Mouse (Mus musculus) heart, postnatal 0 days (tissue): ENCODE results near the gene Slc25a11. TPM values are rescaled to one million over a fixed set of nuclear protein-coding genes. Genes with fewer than 3 reads are reported as not detected.

Experiments
- ATAC-seq: fragments of 200-750 bp; cut with Nextera tagmentation; 2 replicates; pipeline ENCODE4 v1.8.0; 2017; ENCODE audit warnings: low read depth, moderate number of reproducible peaks, moderate library complexity; ENCODE audit not compliant: insufficient read depth
- DNase-seq: peaks from one replicate; pipeline ENCODE4 v3.0.0-alpha.2; 2016; ENCODE audit warnings: low spot score
- H3K27ac ChIP-seq: fragments of 300-500 bp; sonication (generic); 2 replicates; pipeline ENCODE4 v1.5.1; 2014; ENCODE audit warnings: low read depth, mild to moderate bottlenecking
- H3K27me3 ChIP-seq: fragments of 300-500 bp; sonication (generic); 2 replicates; pipeline ENCODE4 v1.6.1; 2014; ENCODE audit warnings: low read length, mixed read lengths; ENCODE audit not compliant: control insufficient read depth, insufficient read depth
- H3K36me3 ChIP-seq: fragments of 300-500 bp; sonication (generic); replicated peaks from 2 replicates; pipeline ENCODE4 v1.6.1; 2014; ENCODE audit warnings: low read length, mixed read lengths; ENCODE audit not compliant: control insufficient read depth, insufficient read depth
- H3K4me1 ChIP-seq: fragments of 300-500 bp; sonication (generic); 2 replicates; pipeline ENCODE4 v1.6.1; 2014; ENCODE audit warnings: antibody characterized with exemption; ENCODE audit not compliant: control insufficient read depth, insufficient read depth
- H3K4me2 ChIP-seq: fragments of 300-500 bp; sonication (generic); 2 replicates; pipeline ENCODE4 v1.6.1; 2014; ENCODE audit warnings: low read depth, mild to moderate bottlenecking, low read length, moderate library complexity
- H3K4me3 ChIP-seq: fragments of 300-500 bp; sonication (generic); 2 replicates; pipeline ENCODE4 v1.5.1; 2014; ENCODE audit warnings: low read depth, low read length
- H3K9ac ChIP-seq: fragments of 300-500 bp; sonication (generic); replicated peaks from 2 replicates; pipeline ENCODE4 v1.6.1; 2014; ENCODE audit warnings: low read depth, low read length, mixed read lengths
- H3K9me3 ChIP-seq: fragments of 300-500 bp; sonication (generic); replicated peaks from 2 replicates; pipeline ENCODE4 v1.6.1; 2016; ENCODE audit warnings: low read length; ENCODE audit not compliant: control insufficient read depth
- CTCF ChIP-seq: IDR thresholded peaks from 2 replicates; pipeline ENCODE4 v1.5.1; 2016; ENCODE audit warnings: antibody characterized with exemption, control low read depth, low read depth
- EP300 ChIP-seq: IDR thresholded peaks from 2 replicates; pipeline ENCODE4 v1.6.1; 2016; ENCODE audit warnings: antibody characterized with exemption, low read depth
- WGBS: fragments of 180-500 bp; shearing (Covaris S2); extraction: QIAGEN DNeasy Blood & Tissue Kit; methylation state at CpG from one replicate; pipeline ENCODE4 v1.1.7; 2014; 5-methylcytosine and 5-hydroxymethylcytosine counted together
- polyA plus RNA-seq: library from polyadenylated mRNA; unstranded; fragments of >200 nt; fragmentation: Nextera tagmentation; extraction: Ambion mirVana; gene quantifications from 2 replicates; pipeline ENCODE4 v1.2.1, GENCODE M21; 2015
- total RNA-seq: library from RNA; depleted of rRNA; stranded (reverse); fragments of >200 nt; gene quantifications from 2 replicates; pipeline ENCODE4 v1.2.3, GENCODE M21; 2014; ENCODE audit warnings: low replicate concordance

Slc25a11 gene
- total and polyA plus RNA-seq, 2 experiments from 2014 or later: 446 to 532 TPM

DNA sequence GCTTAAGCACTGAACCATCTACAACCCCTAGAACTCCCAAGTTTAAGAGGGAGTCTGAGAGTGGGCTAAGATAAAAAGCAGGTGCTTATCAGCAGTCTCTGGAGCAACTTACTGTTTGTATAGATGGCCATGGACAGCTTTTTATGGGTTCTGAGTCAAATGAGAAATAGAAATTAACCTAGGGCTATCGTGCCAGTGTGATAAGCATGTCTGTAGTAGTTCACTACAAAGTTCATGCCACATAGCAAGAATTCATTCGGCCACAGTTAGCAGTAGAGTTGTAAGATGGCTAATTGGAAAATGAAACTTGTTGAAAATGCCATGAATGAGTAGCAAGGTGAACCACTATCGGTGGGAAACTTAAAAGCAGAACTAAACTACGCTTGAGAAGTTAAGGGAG lies 1.2 kb upstream of the Slc25a11 start:
- TF ChIP-seq CTCF (no peak), EP300 (no peak)
- H3K9me3 ChIP-seq: no peaks in the 10 kb centered on the region
- DNase-seq (no peak), ATAC-seq (no peak)
- peak overlapping the region; percentile 95 for H3K4me2 ChIP-seq
- peaks cover 14% of the 10 kb centered on the region for H3K4me1 ChIP-seq
- H3K4me3 ChIP-seq: peak overlapping the region; percentile 80
- no peak overlapping the region for H3K27ac ChIP-seq
- 67% methylated on average over 4 of the region's 4 CpGs for WGBS
- peak overlapping the region; percentile 86 for H3K9ac ChIP-seq
- H3K27me3 ChIP-seq: no peaks in the 10 kb centered on the region
- H3K36me3 ChIP-seq: peaks cover 61% of the 10 kb centered on the region

DNA sequence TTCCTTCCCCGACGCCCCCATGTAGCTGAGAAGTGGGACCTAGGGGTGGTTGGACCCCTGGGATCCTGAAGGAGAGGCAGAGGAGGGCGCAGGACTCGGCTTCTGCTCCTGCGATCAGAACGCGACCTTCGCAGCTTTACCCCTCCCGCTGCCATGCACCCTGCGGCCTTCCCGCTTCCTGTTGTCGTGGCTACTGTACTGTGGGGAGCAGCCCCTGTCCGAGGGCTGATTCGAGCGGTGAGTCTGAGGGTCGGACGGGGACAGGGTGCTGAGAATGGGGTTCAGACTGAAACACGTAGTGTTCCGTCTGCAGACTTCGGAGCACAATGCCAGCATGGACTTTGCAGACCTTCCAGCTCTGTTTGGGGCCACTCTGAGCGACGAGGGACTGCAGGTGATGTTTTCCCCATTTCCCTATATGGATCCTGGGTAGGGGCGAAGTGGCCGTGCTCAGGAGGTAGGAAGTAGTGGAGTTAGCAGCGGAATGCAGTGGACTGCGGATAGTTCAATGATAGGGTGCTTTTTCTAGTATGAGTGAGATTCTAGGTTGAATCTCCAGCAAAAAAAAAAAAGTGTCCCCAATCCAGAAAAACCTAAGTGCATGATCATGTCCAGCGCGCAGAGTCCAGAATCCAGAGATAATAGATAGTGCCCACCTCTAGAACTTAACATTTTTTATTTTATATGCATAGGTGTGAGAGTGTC lies 589 bp upstream of the Slc25a11 start:
- H3K27ac ChIP-seq: peak overlapping the region; percentile 97
- H3K27me3 ChIP-seq: no peaks in the 10 kb centered on the region
- no peak for TF ChIP-seq CTCF
- no peak for TF ChIP-seq EP300
- WGBS: 3% methylated on average over 28 of the region's 28 CpGs
- H3K9me3 ChIP-seq: no peaks in the 10 kb centered on the region
- H3K36me3 ChIP-seq: peaks cover 61% of the 10 kb centered on the region
- peak; percentile 16 for DNase-seq
- peak overlapping the region; percentile 86 for H3K9ac ChIP-seq
- peak overlapping the region; percentile 95 for H3K4me2 ChIP-seq
- H3K4me1 ChIP-seq: peaks cover 11% of the 10 kb centered on the region
- H3K4me3 ChIP-seq: peak overlapping the region; percentile 80
- no peak for ATAC-seq

DNA sequence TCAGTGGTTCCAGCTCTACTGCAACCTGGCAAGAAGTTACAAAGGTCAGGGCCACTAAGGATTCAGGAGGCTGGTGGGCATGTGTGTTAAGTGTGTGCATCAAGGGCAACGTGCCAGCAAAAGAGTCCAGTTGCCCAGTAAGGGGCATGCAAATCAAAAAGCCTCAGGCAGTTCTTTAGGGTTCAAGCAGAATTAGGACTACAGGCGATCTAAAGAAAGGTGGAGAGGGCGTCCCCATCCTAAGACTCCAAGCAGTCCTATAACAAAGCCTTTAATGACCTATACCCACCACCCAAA lies 1.1 kb downstream of the Slc25a11 start:
- H3K4me3 ChIP-seq: peak overlapping the region; percentile 80
- H3K36me3 ChIP-seq: peaks cover 45% of the 10 kb centered on the region
- peak overlapping the region; percentile 78 for H3K4me2 ChIP-seq
- no peaks in the 10 kb centered on the region for H3K9me3 ChIP-seq
- WGBS: 12% methylated on average over 3 of the region's 3 CpGs
- peaks cover 8% of the 10 kb centered on the region; the same call in 1 of the 2 replicates for H3K4me1 ChIP-seq
- no peak for ATAC-seq
- DNase-seq: peak; percentile 15
- H3K27me3 ChIP-seq: no peaks in the 10 kb centered on the region
- H3K9ac ChIP-seq: peak overlapping the region; percentile 77
- H3K27ac ChIP-seq: peak overlapping the region; percentile 87
- no peak for TF ChIP-seq CTCF
- no peak for TF ChIP-seq EP300

DNA sequence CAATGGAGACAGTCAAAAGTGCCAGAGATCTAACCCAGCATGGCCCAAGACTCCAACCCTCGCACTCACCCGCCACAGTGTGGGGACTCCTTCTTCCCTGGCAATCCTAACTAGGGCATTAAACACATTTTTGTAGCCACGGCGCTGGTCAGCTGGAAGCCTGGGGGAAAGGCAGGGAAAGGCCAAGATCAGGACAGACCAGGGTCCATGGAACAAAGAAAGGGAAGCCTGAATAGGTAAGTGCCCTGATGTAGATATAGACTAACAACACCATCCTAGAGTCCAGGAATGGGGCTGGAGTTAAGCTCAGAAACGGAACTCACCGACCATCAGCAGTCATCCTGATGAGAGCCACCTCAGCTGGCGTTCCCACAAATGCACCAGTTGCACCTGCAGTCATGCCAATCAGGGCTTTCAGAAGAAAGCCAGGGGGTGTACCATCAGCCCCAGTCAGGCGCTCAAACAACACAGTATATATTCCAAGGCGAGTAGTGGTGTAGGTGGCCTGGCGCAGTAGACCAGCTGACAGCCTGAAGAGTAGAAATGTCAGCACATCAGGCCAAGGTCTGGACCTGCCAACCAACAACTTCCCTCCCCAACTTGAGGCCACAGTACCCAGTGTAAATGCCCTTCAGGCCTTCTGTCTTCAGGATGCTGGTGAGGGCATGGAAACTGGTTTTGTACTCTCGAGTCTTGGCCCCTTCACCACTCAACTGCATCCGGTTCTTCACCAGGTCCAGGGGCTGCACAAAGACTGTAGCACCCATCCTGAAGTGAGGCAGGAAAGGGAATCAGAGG lies 1.6 kb downstream of the Slc25a11 start:
- H3K4me1 ChIP-seq: peaks cover 8% of the 10 kb centered on the region; the same call in 1 of the 2 replicates
- peak overlapping the region; percentile 87 for H3K27ac ChIP-seq
- H3K36me3 ChIP-seq: peaks cover 39% of the 10 kb centered on the region
- DNase-seq (peak; percentile 42), ATAC-seq (no peak; the same call in 1 of the 2 replicates)
- H3K4me2 ChIP-seq: peak overlapping the region; percentile 78
- peak overlapping the region; percentile 80 for H3K4me3 ChIP-seq
- H3K9me3 ChIP-seq: no peaks in the 10 kb centered on the region
- 61% methylated on average over 12 of the region's 12 CpGs for WGBS
- H3K9ac ChIP-seq: peak overlapping the region; percentile 77
- H3K27me3 ChIP-seq: no peaks in the 10 kb centered on the region
- TF ChIP-seq EP300 (no peak), CTCF (no peak)

DNA sequence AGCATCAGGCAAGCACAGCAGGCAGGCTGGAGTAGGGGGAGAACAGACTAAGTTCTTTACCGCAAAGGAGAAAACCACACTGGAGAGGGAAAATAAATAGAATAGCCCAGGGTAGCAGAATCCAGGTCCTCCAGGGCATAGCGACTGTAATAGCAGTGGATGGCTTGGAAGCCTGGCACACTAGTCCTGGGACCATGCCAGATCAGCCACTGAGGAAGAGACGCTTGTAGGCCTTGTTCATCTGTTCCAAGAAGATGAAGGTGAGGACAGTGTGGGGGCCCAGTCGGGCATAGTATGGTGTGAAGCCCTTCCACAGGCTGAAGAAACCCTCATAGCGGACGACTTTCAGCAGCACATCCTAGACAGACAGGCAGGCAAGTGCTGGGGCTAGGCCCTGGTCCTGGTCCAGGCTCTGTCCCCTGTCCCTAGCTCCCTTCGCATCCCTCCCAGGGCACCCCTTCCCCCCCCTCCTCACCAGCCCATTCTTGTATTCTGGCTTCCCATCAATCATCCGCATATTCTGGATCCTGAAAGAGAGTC lies 2.6 kb downstream of the Slc25a11 start:
- H3K9me3 ChIP-seq: no peaks in the 10 kb centered on the region

More for the DNA sequence above, 2.6 kb downstream of the Slc25a11 start:
- TF ChIP-seq EP300 (no peak), CTCF (no peak)
- DNase-seq: no peak
- no peak overlapping the region for H3K9ac ChIP-seq
- H3K27ac ChIP-seq: no peak overlapping the region
- no peak overlapping the region for H3K4me3 ChIP-seq
- H3K27me3 ChIP-seq: no peaks in the 10 kb centered on the region
- peaks cover 30% of the 10 kb centered on the region for H3K36me3 ChIP-seq
- no peak for ATAC-seq
- H3K4me2 ChIP-seq: no peak overlapping the region
- peaks cover 8% of the 10 kb centered on the region; the same call in 1 of the 2 replicates for H3K4me1 ChIP-seq
- 86% methylated on average over 8 of the region's 8 CpGs for WGBS
